In genomic region chr14:25320141-25320540, GRCm38 (mm10) we compare ENCODE assay signal across 15 mouse cellular contexts.
DNase-seq lines count a peak whose midpoint lies in the region; ATAC-seq and TF ChIP-seq lines count a peak whose summit lies in the region.
"Had no signal": no experiment of that assay in that cellular context is flagged by ENCODE, and none has a peak within 500 bp of the region (broad histone marks: within the 10 kb centered on the region; RNA-seq: fewer than 3 reads in every experiment).

No protein-coding gene starts in this region.

- TF ChIP-seq CTCF in brain, embryonic 14.5 days (IDR thresholded peaks at IDR 0.05; ENCODE audit: borderline replicate concordance, extremely low read depth, insufficient read depth, insufficient read length), result no peak

- no peaks in the 10 kb centered on the region for H3K36me3 ChIP-seq in hindbrain, embryonic 15.5 days
- H3K36me3 ChIP-seq in hindbrain, embryonic 16.5 days (ENCODE audit: control insufficient read depth, insufficient read depth, low read length), result no peaks in the 10 kb centered on the region
- no peaks in the 10 kb centered on the region for H3K36me3 ChIP-seq in forebrain, embryonic 15.5 days
- no peaks in the 10 kb centered on the region for H3K36me3 ChIP-seq in midbrain, embryonic 12.5 days
- H3K36me3 ChIP-seq: embryonic facial prominence, embryonic 12.5 days; limb, embryonic 15.5 days had no signal

- no peak overlapping the region for H3K9ac ChIP-seq in hindbrain, embryonic 15.5 days
- H3K9ac ChIP-seq in hindbrain, embryonic 16.5 days (ENCODE audit: low read depth, low read length), result no peak overlapping the region
- no peak overlapping the region for H3K9ac ChIP-seq in forebrain, embryonic 15.5 days (replicated peaks)
- no peak overlapping the region for H3K9ac ChIP-seq in midbrain, embryonic 12.5 days (replicated peaks)
- H3K9ac ChIP-seq: embryonic facial prominence, embryonic 12.5 days; limb, embryonic 15.5 days; lung, embryonic 14.5 days had no signal

- no peak overlapping the region for H3K4me2 ChIP-seq in hindbrain, embryonic 15.5 days
- H3K4me2 ChIP-seq in hindbrain, embryonic 16.5 days (ENCODE audit: low read length), result no peak overlapping the region
- no peak overlapping the region for H3K4me2 ChIP-seq in forebrain, embryonic 15.5 days (replicated peaks)
- H3K4me2 ChIP-seq in midbrain, embryonic 12.5 days (replicated peaks), result no peak overlapping the region
- H3K4me2 ChIP-seq: embryonic facial prominence, embryonic 12.5 days; limb, embryonic 15.5 days; lung, embryonic 14.5 days had no signal

- H3K4me1 ChIP-seq in hindbrain, embryonic 15.5 days (replicated peaks), result peaks cover 49% of the 10 kb centered on the region
- peaks cover 24% of the 10 kb centered on the region for H3K4me1 ChIP-seq in hindbrain, embryonic 16.5 days (ENCODE audit: control insufficient read depth, insufficient read depth, low read depth, low read length)
- H3K4me1 ChIP-seq in forebrain, embryonic 15.5 days, result peaks cover 71% of the 10 kb centered on the region
- peaks cover 65% of the 10 kb centered on the region for H3K4me1 ChIP-seq in midbrain, embryonic 12.5 days

- ATAC-seq in hindbrain, embryonic 15.5 days (ENCODE audit: low FRiP score, low read depth), result no peak
- no peak for ATAC-seq in hindbrain, embryonic 16.5 days
- ATAC-seq in forebrain, embryonic 15.5 days (replicated peaks), result no peak
- no peak for ATAC-seq in midbrain, embryonic 12.5 days (ENCODE audit: low FRiP score, low read depth)

- DNase-seq in brain, embryonic 14.5 days (ENCODE audit: low read depth), result peak; percentile 84
- DNase-seq in adrenal gland, postnatal 4 days (ENCODE audit: low spot score in 2 of 2), result no peak
- no peak for DNase-seq in gastrocnemius, postnatal 25 days
- DNase-seq in heart, adult 8-10 months (ENCODE audit: low spot score), result no peak
- DNase-seq: cerebellum, adult 9-10 months; heart, adult 18-20 months; kidney, adult 18-20 months; lung, embryonic 14.5 days; thymus, postnatal 4 days had no signal

- H3K27me3 ChIP-seq in hindbrain, embryonic 15.5 days, result no peaks in the 10 kb centered on the region
- no peaks in the 10 kb centered on the region; the same call in 1 of the 2 replicates for H3K27me3 ChIP-seq in hindbrain, embryonic 16.5 days (replicated peaks; ENCODE audit: control insufficient read depth, insufficient read depth, low read length)
- H3K27me3 ChIP-seq in forebrain, embryonic 15.5 days, result no peaks in the 10 kb centered on the region
- H3K27me3 ChIP-seq in midbrain, embryonic 12.5 days, result no peaks in the 10 kb centered on the region
- H3K27me3 ChIP-seq: limb, embryonic 15.5 days had no signal

- TF ChIP-seq POLR2A in brain, embryonic 14.5 days (IDR thresholded peaks at IDR 0.05; ENCODE audit: borderline replicate concordance, extremely low read depth, insufficient read depth, insufficient read length, poor library complexity, severe bottlenecking), result no peak

- 0 out of 2 replicates have a peak overlapping the region, but pooled peaks have one; percentile 23 for H3K27ac ChIP-seq in hindbrain, embryonic 15.5 days (replicated peaks)
- no peak overlapping the region for H3K27ac ChIP-seq in hindbrain, embryonic 16.5 days (ENCODE audit: low read depth, low read length)
- peak overlapping the region; percentile 96 for H3K27ac ChIP-seq in forebrain, embryonic 15.5 days (replicated peaks)
- H3K27ac ChIP-seq in midbrain, embryonic 12.5 days (replicated peaks), result peak overlapping the region; percentile 98
- H3K27ac ChIP-seq: embryonic facial prominence, embryonic 12.5 days; limb, embryonic 15.5 days had no signal

- H3K9me3 ChIP-seq in hindbrain, embryonic 15.5 days, result no peaks in the 10 kb centered on the region
- H3K9me3 ChIP-seq in hindbrain, embryonic 16.5 days (ENCODE audit: control insufficient read depth, low read length), result no peaks in the 10 kb centered on the region
- no peaks in the 10 kb centered on the region for H3K9me3 ChIP-seq in forebrain, embryonic 15.5 days
- no peaks in the 10 kb centered on the region for H3K9me3 ChIP-seq in midbrain, embryonic 12.5 days
- H3K9me3 ChIP-seq: embryonic facial prominence, embryonic 12.5 days; limb, embryonic 15.5 days had no signal

- 49% methylated on average over 4 of the region's 4 CpGs for WGBS in hindbrain, embryonic 15.5 days
- WGBS in hindbrain, embryonic 16.5 days, result 55% methylated on average over 4 of the region's 4 CpGs
- 35% methylated on average over 4 of the region's 4 CpGs for WGBS in forebrain, embryonic 15.5 days
- 71% methylated on average over 4 of the region's 4 CpGs for WGBS in midbrain, embryonic 12.5 days

- H3K4me3 ChIP-seq in hindbrain, embryonic 15.5 days, result no peak overlapping the region
- H3K4me3 ChIP-seq in hindbrain, embryonic 16.5 days (ENCODE audit: low read length), result no peak overlapping the region
- no peak overlapping the region for H3K4me3 ChIP-seq in forebrain, embryonic 15.5 days
- H3K4me3 ChIP-seq in midbrain, embryonic 12.5 days, result no peak overlapping the region
- H3K4me3 ChIP-seq: embryonic facial prominence, embryonic 12.5 days; limb, embryonic 15.5 days had no signal
